Mouse (Mus musculus) hindbrain, embryonic 14.5 days (tissue): Measurements from ENCODE around the gene Ghrhr. TPM values are rescaled to one million over a fixed set of nuclear protein-coding genes. Genes with fewer than 3 reads are reported as not detected.

Experiments used
- ATAC-seq: fragments of 200-750 bp; cut with Nextera tagmentation; 2 replicates; pipeline ENCODE4 v1.8.0; 2017; ENCODE audit warnings: moderate number of reproducible peaks, mild to moderate bottlenecking, moderate TSS enrichment, moderate library complexity; ENCODE audit not compliant: low FRiP score
- DNase-seq: peaks from one replicate; pipeline ENCODE4 v3.0.0-alpha.2; 2015; ENCODE audit warnings: low spot score
- H3K27ac ChIP-seq: fragments of 300-500 bp; sonication (generic); 2 replicates; pipeline ENCODE4 v1.5.1; 2014; ENCODE audit warnings: mild to moderate bottlenecking, moderate library complexity
- H3K27me3 ChIP-seq: fragments of 300-500 bp; sonication (generic); 2 replicates; pipeline ENCODE4 v1.6.1; 2014; ENCODE audit warnings: mild to moderate bottlenecking, low read length, mixed read lengths; ENCODE audit not compliant: control insufficient read depth, insufficient read depth
- H3K36me3 ChIP-seq: fragments of 300-500 bp; sonication (generic); replicated peaks from 2 replicates; pipeline ENCODE4 v1.6.1; 2014; ENCODE audit not compliant: control insufficient read depth, insufficient read depth
- H3K4me1 ChIP-seq: fragments of 300-500 bp; sonication (generic); replicated peaks from 2 replicates; pipeline ENCODE4 v1.6.1; 2014; ENCODE audit warnings: antibody characterized with exemption, low read length, mixed read lengths; ENCODE audit not compliant: control insufficient read depth, insufficient read depth
- H3K4me2 ChIP-seq: fragments of 300-500 bp; sonication (generic); replicated peaks from 2 replicates; pipeline ENCODE4 v1.6.1; 2014; ENCODE audit warnings: mild to moderate bottlenecking, moderate library complexity
- H3K4me3 ChIP-seq: fragments of 300-500 bp; sonication (generic); replicated peaks from 2 replicates; pipeline ENCODE4 v1.5.1; 2014; ENCODE audit warnings: mild to moderate bottlenecking, low read length
- H3K9ac ChIP-seq: fragments of 300-500 bp; sonication (generic); 2 replicates; pipeline ENCODE4 v1.6.1; 2014
- H3K9me3 ChIP-seq: fragments of 300-500 bp; sonication (generic); 2 replicates; pipeline ENCODE4 v1.6.1; 2016; ENCODE audit warnings: low read length; ENCODE audit not compliant: control insufficient read depth
- WGBS: fragments of 180-500 bp; shearing (Covaris S2); extraction: QIAGEN DNeasy Blood & Tissue Kit; methylation state at CpG from one replicate; pipeline ENCODE4 v1.1.7; 2014; 5-methylcytosine and 5-hydroxymethylcytosine counted together
- polyA plus RNA-seq: library from polyadenylated mRNA; unstranded; fragments of >200 nt; fragmentation: Nextera tagmentation; extraction: Ambion mirVana; gene quantifications from 2 replicates; pipeline ENCODE4 v1.2.1, GENCODE M21; 2014

Ghrhr gene
- polyA plus RNA-seq, 1 experiment from 2014 or later: not detected

DNA sequence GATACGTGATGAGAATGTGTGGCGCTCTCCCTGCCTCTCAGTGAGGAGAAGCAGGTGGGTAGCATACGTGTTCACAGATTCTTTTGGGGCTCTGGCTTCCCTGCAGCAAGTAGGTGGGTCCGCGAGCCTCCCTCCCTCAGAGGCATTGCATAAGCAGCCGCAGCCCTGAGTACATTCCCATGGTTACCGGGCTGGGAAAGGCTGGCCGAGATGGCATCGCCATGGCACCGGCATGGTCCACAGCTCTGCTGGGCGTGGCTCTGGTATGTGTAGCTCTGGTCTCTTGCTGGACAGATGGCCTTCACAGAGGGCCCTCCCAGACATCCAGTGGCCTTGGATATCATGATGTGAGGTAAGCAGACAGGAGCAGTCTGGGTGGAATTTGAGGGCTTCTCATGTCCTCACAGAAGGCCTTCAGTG is 20.5 kb downstream of the Ghrhr start:
- peak; percentile 58; the same call in 1 of the 2 replicates for ATAC-seq
- H3K4me3 ChIP-seq: no peak overlapping the region
- 34% methylated on average over 11 of the region's 11 CpGs for WGBS
- H3K27ac ChIP-seq: peak overlapping the region; percentile 33
- H3K36me3 ChIP-seq: no peaks in the 10 kb centered on the region
- no peak overlapping the region for H3K4me2 ChIP-seq
- no peaks in the 10 kb centered on the region for H3K9me3 ChIP-seq
- peaks cover 25% of the 10 kb centered on the region for H3K4me1 ChIP-seq
- H3K27me3 ChIP-seq: no peaks in the 10 kb centered on the region
- peak; percentile 57 for DNase-seq
- no peak overlapping the region for H3K9ac ChIP-seq

DNA sequence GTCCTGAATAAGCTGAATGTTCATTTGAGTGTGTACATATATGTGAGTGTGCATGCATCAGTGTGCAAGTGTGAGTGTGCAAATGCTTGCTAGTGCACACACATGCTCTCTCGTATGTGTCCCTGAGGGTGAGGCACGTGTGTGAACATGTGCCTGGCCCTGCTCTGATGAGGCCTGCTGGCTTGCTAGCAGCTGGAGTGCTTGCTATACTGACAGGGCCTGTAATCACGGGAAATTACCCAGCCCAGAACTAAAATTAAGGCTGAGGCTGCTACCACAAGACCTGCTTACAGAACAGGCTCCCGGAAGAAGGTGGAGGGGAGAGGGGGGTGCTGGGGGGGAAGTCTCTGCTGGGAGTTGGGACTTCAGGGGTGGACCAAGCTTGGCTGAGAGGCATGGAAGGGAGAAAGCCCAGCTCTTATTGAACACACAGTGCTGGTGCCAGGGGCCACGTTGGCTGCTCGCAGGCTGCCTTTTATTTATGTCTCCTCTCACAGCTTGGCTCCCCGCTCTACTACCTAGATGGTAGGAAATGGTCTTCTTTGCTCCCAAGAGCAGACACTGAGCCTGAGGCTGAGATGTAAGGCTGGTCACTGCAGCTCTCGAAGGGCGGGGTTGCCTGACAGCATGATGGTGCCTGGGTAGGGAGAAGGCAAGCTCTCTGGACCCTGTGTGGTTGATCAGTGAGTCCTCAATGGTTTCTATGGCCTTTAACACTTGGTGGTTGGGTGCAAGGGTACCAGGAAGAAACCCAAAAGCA is 23.0 kb downstream of the Ghrhr start:
- Histone ChIP-seq H3K9me3 (no peaks in the 10 kb centered on the region), H3K27ac (no peak overlapping the region), H3K4me3 (no peak overlapping the region), H3K4me2 (no peak overlapping the region), H3K9ac (no peak overlapping the region), H3K36me3 (no peaks in the 10 kb centered on the region), H3K4me1 (peaks cover 25% of the 10 kb centered on the region), H3K27me3 (no peaks in the 10 kb centered on the region)
- DNase-seq (no peak), ATAC-seq (no peak)
- WGBS: 60% methylated on average over 9 of the region's 9 CpGs

DNA sequence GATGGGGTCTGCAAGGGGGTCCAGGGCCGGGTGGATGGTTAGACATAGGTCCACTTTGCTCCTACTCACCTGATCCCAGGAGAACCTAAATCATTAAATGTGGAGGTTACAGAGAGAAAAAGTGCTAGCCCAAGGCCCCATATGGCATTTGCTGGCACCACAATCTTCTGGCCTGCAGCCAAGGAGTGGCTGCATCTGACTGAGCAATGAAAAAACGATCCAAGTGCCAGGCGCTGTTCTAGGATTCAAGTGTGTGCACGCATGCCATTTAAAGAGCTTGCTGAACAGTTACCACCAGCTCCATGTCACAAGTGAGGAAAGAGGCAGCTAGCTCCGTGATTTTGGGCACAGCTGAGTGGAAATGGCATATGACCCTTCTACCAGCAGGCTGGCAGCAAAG is 23.8 kb downstream of the Ghrhr start:
- H3K36me3 ChIP-seq: no peaks in the 10 kb centered on the region
- ATAC-seq (0 out of 2 replicates have a peak, but pooled peaks have one; percentile 8), DNase-seq (peak; percentile 80)
- H3K9me3 ChIP-seq: no peaks in the 10 kb centered on the region
- H3K4me3 ChIP-seq: no peak overlapping the region
- peaks cover 25% of the 10 kb centered on the region for H3K4me1 ChIP-seq
- no peaks in the 10 kb centered on the region for H3K27me3 ChIP-seq
- H3K4me2 ChIP-seq: no peak overlapping the region
- 38% methylated on average over 5 of the region's 5 CpGs for WGBS
- no peak overlapping the region for H3K27ac ChIP-seq
- H3K9ac ChIP-seq: no peak overlapping the region

DNA sequence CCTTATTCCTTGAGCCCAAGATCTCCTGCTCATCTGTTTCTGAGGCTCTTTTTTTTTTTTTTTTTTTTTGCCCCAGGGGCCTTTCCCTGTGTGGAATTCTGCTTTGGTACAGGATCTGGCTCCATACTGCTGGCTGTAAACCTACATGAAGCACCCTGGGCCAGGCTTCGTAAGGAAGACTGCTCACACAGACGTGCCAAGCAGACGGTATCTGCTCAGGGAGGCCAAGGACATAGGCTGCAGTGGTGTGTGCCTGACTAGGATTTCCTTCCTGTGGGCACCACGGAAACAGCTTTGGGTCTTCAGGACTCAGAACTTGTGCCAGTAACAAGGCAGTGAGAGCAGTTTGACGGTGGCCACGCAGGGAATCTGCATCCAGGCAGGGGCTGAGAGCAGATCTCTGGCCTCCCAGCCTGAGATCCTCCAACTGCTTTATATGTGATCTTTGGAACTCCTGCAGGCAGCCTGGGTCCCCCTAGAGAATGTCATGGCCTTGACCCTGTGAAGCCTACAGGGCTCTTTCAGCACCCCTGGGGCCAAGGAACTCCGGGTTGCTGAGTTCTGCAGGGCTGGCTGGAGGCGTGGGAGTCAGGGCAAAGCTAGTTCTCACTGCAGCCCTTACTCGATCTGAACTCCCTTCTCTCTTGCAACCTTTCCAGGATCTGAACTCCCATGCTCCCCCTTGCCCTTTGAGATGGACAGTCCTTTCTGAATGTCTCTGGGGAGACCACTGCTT is 26.1 kb downstream of the Ghrhr start:
- peaks cover 13% of the 10 kb centered on the region; the same call in 1 of the 2 replicates for H3K4me1 ChIP-seq
- no peak for ATAC-seq
- no peaks in the 10 kb centered on the region for H3K36me3 ChIP-seq
- H3K27me3 ChIP-seq: no peaks in the 10 kb centered on the region
- no peak overlapping the region for H3K9ac ChIP-seq
- H3K4me3 ChIP-seq: no peak overlapping the region
- 69% methylated on average over 9 of the region's 9 CpGs for WGBS
- no peaks in the 10 kb centered on the region for H3K9me3 ChIP-seq
- no peak for DNase-seq
- no peak overlapping the region for H3K27ac ChIP-seq
- no peak overlapping the region for H3K4me2 ChIP-seq

DNA sequence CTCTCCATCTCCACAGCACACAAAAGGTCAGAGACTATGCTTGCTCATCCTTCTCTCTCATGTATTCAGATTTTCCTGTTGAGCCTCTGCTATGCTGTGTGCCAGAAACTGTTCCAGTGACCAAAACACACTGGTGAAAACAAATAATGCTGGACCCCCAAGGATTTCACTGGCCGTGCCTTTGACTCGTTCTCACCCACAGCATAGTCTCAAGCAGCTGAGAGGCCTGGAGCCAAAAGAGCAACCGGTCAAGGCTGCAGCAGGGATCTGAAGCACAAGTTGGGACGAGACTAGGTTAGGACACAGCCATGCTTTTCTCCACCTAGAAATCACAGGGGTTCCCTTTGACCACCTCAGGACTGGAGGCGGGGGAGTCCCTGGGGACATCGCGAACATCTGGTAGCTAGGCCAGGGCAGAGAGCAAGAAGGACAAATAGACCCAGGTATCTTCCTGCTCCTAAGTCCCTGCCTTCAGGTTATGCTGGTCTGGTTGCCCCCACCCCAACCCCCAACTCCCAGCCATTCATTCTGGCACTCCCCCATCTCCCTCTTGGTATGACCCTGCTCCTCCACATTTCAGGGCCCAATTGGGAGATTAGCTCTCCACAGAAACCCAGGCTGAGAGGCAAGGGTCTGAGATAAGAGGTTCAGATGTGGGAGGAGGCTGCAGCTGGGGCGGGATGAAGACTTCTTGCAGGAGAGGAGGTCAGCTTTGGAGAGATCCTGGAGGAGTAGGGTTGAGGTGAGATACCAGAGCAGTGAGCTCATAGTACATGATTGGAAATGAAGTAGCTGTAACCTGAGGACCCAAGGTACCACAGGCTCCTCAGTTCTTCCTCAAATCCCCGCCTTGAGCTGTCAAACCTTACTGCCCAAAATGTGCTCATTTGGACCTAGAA is 27.6 kb downstream of the Ghrhr start:
- no peaks in the 10 kb centered on the region for H3K9me3 ChIP-seq
- no peaks in the 10 kb centered on the region for H3K36me3 ChIP-seq
- no peak for DNase-seq
- no peak for ATAC-seq
- no peaks in the 10 kb centered on the region for H3K27me3 ChIP-seq
- no peak overlapping the region for H3K4me2 ChIP-seq
- peaks cover 19% of the 10 kb centered on the region for H3K4me1 ChIP-seq
- H3K4me3 ChIP-seq: no peak overlapping the region
- no peak overlapping the region for H3K9ac ChIP-seq
- 85% methylated on average over 9 of the region's 9 CpGs for WGBS
- H3K27ac ChIP-seq: no peak overlapping the region

DNA sequence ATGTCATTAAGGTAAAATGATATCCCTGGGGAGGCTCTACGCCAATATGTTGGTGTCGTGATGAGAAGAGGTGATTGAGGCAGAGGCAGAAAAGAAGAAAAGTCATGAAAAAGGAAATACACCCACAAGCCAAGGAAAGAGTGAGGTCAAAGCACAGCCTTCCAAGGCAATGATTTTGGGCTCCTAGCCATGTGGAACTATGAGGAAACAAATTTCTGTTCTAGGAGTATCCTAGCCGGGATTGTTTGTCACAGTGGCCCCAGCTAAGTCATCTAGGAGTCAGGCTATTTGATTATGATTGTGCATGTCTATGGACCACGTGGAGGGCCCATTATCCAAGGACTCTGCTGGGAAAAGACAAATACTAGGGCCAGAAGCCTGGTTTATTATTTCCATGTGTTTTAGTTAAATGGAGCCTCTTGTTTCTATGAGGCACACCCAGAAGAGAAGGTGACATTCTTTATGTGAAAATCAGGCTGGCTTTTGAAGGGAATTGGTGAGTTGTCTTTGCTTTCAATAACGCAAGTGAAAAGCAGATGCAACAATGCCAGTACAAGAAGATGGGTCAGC is 28.4 kb downstream of the Ghrhr start:
- Histone ChIP-seq H3K9ac (no peak overlapping the region), H3K27ac (no peak overlapping the region), H3K27me3 (no peaks in the 10 kb centered on the region), H3K4me3 (no peak overlapping the region), H3K4me2 (no peak overlapping the region), H3K36me3 (no peaks in the 10 kb centered on the region), H3K4me1 (peaks cover 13% of the 10 kb centered on the region; the same call in 1 of the 2 replicates), H3K9me3 (no peaks in the 10 kb centered on the region)
- DNase-seq (no peak), ATAC-seq (no peak)
- 78% methylated on average over 5 of the region's 5 CpGs for WGBS

DNA sequence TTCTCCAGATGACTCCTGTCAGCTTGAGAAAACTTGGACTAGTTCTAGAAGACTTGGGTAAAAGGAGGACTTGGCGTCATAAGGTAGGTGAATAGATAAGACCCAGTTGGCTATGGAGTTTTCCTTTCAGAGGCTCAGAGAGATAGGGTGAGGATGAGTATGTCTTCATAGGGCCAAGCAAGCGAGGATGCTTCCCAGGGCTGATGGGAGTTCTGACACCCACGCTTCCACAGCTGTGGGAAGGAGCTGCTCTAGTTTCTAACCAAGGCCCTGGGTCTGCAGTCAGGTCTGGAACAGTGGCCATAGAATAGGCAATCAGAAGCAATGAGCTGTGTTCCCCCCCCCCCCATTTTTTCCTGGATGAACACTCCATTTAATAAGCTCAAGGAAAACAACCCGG is 31.2 kb downstream of the Ghrhr start:
- no peak overlapping the region for H3K9ac ChIP-seq
- H3K36me3 ChIP-seq: no peaks in the 10 kb centered on the region
- no peak overlapping the region for H3K4me2 ChIP-seq
- ATAC-seq (no peak), DNase-seq (no peak)
- H3K9me3 ChIP-seq: no peaks in the 10 kb centered on the region
- H3K4me1 ChIP-seq: peaks cover 12% of the 10 kb centered on the region
- WGBS: 85% methylated on average over 4 of the region's 4 CpGs
- no peaks in the 10 kb centered on the region for H3K27me3 ChIP-seq
- H3K4me3 ChIP-seq: no peak overlapping the region
- no peak overlapping the region for H3K27ac ChIP-seq

DNA sequence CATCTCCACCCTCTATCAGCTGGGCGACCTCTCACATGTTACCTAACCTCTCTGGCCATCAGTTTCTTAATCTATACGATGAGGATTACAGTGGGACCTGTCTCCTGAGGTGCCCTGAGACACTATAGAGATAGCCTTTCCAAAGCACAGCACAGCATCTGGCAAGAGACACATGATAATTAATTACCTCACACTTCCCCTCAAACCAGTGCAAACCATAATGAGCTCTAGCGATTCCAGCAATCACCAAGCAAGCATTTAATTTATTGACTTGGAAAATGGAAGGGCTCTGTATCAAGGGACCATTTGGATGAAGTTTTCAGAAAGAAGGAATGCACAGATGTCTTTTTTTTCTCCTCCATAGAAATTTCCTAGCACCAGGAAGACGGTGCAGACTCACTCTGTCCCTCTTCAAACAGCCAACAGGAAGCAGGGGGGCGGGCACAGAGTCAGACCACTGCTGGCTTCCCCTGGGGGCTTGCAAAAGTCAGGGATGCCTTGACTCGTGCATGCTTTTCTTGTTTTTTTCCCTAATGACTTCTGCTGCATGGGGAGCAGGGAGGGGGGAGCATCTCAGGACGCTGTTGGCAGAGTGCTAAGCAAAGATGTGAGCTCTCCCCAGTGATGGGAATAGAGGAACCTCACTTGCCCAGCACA is 34.2 kb downstream of the Ghrhr start:
- no peak overlapping the region for H3K9ac ChIP-seq
- peak; percentile 13; the same call in 1 of the 2 replicates for ATAC-seq
- no peaks in the 10 kb centered on the region for H3K27me3 ChIP-seq
- WGBS: 38% methylated on average over 7 of the region's 7 CpGs
- no peaks in the 10 kb centered on the region for H3K9me3 ChIP-seq
- DNase-seq: no peak
- H3K36me3 ChIP-seq: no peaks in the 10 kb centered on the region
- H3K4me1 ChIP-seq: peaks cover 12% of the 10 kb centered on the region
- H3K27ac ChIP-seq: no peak overlapping the region
- no peak overlapping the region for H3K4me2 ChIP-seq
- no peak overlapping the region for H3K4me3 ChIP-seq
